Mouse (Mus musculus): ENCODE data around the gene Fgb.

Fgb gene

DNA sequence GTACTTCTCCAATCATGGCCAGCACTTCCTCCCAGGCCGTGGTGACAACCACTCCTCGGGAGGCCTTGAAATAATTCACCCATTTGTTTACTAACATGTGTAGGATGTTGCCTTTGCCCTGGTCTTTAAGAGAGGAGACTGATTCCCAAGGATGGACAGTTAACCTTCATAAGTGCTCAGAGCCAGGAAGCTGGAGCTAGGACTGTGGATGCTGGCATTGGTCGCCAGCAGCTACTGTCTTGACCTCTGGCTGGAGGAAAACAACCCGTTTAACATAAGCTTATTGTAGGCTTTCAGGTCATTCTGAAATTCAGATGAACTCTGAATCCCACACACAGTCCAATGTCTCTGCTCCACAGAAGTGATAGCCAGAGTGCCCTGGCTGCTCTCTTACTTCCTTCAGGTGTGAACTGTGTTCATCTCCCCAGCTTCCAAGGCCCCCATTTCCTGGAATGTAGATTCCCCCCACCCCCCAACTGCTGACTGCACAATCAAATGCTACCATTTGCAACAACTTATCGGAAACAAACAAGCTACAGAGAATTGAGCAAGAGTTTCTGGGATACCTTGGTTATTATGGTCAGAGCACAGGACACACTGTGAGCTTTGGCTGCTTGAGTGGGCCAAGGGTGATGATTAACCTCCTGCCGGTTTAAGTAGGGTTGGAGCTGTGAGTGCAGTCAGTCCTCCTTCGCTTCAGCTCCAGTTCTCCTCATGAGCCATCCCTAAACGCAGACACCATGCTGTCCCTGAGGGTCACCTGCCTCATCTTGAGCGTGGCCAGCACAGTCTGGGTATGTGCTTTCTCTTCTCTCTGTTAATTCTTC is 24.0 kb downstream of the Fgb start, which contains the start of gene Fga:
Fga (plus strand) TSS at position 602 of the 827 bp plus-strand sequence.
- no peak for DNase-seq

- DNase-seq = no peak
Observed at GRCm38 (mm10) chr3:83025036-83025435, 24.6 kb downstream of the Fgb start.

GRCm38 (mm10) chr3:83021176-83021575 is 28.5 kb downstream of the Fgb start:
- no peak for DNase-seq

DNA sequence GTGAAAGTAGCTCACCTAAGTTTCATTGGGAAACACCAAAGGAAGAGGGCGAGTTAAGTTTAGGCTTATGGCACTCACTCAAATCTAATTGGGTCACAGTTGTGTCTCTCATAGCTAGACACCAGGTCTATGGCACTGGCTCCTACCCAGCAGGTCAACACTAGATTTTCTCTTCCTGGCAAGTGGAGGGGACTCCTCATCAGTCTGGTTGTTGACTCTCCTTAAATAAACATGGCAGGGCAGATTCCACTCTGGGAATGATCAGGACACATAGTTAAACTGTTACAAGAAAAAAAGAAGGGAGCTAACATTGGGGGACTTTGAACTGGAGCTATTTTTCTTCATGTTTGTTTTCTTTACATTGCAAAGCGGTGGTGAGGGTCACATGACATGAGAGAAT is 29.3 kb downstream of the Fgb start:
- no peak for DNase-seq

DNA sequence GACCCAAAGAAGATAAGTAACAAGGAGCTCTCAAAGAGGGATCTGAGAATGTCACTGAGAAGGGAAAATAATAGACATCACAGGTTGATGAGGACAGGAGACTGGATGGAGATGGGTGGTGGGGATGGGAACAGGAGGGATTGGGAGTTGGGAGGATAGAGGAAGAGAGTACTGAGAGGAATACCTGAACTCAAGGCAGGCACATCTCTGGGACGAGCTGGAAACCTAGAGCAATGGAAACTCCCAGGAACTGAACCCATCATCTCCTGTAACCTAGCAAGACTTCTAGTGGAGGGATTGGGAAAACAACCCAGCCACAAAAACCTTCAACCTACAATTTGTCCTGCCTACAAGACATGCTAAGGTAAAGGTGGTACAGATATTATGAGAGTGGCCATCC is 33.4 kb downstream of the Fgb start:
- DNase-seq = no peak

GRCm38 (mm10) chr3:83013951-83014350 is 35.7 kb downstream of the Fgb start:
- no peak for DNase-seq

DNA sequence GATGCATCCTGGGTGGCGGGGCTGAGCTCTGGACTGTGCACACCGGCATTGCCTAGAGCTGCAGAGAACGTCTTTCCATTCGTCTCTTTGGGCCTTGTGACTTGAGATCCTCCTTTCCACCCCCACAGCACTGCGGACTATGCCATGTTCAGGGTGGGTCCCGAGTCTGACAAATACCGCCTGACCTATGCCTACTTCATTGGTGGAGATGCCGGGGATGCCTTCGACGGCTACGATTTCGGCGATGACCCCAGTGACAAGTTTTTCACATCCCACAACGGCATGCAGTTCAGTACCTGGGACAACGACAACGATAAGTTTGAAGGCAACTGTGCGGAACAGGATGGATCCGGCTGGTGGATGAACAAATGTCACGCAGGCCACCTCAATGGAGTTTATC is 37.0 kb downstream of the Fgb start:
- DNase-seq = no peak

DNA sequence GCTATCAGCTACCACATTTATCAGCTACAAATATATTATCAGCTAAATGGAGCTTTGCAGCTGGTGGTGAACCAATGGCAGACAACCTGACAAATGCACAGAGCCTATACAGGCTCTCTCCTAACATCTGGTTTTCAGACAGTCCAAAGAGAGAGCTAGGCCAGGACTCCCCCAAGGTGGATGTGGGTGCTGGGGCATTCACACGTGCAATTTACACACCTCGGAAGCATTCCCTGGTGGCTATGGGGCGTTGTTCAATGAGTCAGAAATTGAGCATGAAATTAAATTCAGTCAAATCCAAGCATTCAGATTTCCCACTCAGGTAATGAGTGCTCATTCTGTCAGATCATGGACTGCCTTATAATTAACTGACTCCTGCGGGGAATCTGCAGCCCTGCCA is 38.1 kb downstream of the Fgb start:
- DNase-seq = no peak

GRCm38 (mm10) chr3:83011136-83011535 is 38.5 kb downstream of the Fgb start:
- no peak for DNase-seq

- no peak for DNase-seq
Observed at GRCm38 (mm10) chr3:83010291-83010690, 39.4 kb downstream of the Fgb start.

- no peak for DNase-seq
Observed at GRCm38 (mm10) chr3:83007557-83007956, 42.1 kb downstream of the Fgb start, which contains the start of gene Fgg. Fgg (plus strand) TSS chr3:83007724.

- no peak for DNase-seq
Observed at GRCm38 (mm10) chr3:83004801-83005200, 44.9 kb downstream of the Fgb start.

GRCm38 (mm10) chr3:83003068-83003467 is 46.6 kb downstream of the Fgb start:
- DNase-seq = no peak

DNA sequence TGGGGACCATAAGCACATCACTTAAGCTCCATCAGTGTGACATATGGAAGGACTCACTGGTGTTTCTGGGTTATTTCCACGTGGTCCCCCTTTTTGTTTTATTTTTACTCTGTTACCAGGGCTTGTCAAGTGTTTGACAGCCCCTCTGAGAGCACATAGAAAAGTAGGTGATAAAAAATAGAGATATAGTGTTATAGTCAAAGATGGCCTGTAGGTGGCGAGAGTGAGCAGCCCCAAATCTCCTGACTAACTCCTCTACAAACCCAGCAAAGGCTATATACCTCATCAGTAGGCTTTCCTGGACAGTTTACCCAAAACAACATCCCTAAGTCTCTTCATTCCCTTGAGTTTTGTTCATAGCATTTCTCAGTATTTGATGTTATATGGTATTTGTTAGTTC is 47.5 kb downstream of the Fgb start:
- DNase-seq = peak; percentile 27

GRCm38 (mm10) chr3:82999995-83000394 is 49.7 kb downstream of the Fgb start:
- no peak for DNase-seq

DNA sequence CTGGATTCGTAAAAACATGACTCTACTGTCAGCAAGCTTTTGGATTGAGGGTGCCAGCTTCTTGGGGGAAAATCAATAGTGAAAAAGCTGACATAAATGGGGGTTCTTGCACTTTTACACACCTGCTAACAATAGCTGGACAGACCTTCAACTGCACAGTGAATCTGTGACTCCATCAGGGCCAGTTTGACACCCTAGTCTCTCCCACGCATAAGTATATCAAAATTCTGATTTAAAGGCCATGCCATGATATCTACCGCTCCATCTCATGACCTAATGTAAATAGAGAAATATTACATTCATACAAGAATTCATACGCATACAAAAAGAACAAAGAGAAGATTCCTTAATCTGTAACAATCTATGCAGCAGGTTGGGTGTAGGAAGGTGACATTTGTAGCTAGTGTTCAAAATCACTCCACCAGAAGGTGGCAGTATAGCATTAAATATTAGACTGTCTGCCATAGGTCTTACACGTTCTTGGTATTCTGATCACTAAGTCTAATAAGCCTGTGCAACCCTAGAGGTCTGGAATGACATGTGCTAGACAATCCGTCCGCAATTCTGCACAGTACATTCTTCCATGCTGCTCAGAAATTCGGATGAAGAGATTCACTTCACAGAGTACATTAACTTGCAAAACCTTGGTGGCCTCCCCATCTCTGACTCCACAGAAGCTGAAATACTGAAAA is 50.7 kb downstream of the Fgb start:
- DNase-seq = peak; percentile 38

DNA sequence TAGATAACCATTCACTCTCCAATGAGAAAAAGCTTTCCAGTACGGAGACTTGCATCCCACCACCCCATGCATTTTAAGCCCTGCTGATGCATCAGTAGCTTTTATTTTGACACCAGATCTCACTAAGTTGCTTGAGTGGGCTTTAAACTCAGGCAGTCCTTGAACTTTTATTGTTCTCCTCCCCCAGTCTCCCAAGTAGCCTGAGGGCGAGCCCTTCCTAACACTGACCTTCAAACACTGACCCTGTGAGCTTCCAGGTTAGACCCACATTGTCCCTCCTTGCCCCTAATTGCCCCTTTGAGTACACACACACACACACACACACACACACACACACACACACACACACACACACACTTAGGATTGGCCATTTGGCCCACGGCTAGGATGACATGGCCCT is 53.0 kb downstream of the Fgb start:
- DNase-seq = no peak

GRCm38 (mm10) chr3:82995368-82995767 is 54.3 kb downstream of the Fgb start:
- DNase-seq = no peak

- no peak for DNase-seq
Observed at GRCm38 (mm10) chr3:82992956-82993355, 56.7 kb downstream of the Fgb start.

DNA sequence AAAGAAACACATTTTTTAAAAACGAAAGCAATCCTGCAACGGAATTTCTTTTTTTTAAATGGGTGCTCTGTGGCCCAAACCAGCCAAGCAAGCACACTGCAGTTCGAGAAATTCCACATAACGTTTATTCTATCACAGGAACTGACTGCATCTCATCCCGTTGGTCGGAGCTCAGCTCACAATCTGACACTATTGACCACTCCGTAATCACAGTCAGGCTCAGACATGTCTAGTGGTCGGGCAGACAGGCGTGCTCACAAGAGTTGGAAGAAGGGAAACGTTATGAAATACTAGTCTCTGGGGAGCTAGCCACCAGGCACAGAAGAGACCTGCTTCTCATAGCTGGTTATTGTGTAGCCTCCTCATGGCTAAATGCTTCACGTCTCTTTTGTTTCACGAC is 57.7 kb downstream of the Fgb start:
- DNase-seq = no peak

Data from cerebellum, adult 8-10 months (tissue).